Mouse (Mus musculus) lung, embryonic 16.5 days (tissue): ENCODE measurements around the gene Rdh11. TPM values are rescaled to one million over a fixed set of nuclear protein-coding genes. Genes with fewer than 3 reads are reported as not detected.

ENCODE experiments used
- ATAC-seq: fragments of 200-750 bp; cut with Nextera tagmentation; 2 replicates; pipeline ENCODE4 v1.8.0; 2017; ENCODE audit warnings: low read depth, mild to moderate bottlenecking, moderate library complexity
- H3K27ac ChIP-seq: fragments of 300-500 bp; sonication (generic); 2 replicates; pipeline ENCODE4 v1.5.1; 2014; ENCODE audit warnings: mild to moderate bottlenecking, control low read depth, low read length
- H3K27me3 ChIP-seq: fragments of 300-500 bp; sonication (generic); 2 replicates; pipeline ENCODE4 v1.6.1; 2014; ENCODE audit warnings: low read depth, low read length, mixed read lengths; ENCODE audit not compliant: control insufficient read depth, insufficient read depth
- H3K36me3 ChIP-seq: fragments of 300-500 bp; sonication (generic); 2 replicates; pipeline ENCODE4 v1.6.1; 2014; ENCODE audit warnings: low read length; ENCODE audit not compliant: control insufficient read depth, insufficient read depth
- H3K4me1 ChIP-seq: fragments of 300-500 bp; sonication (generic); replicated peaks from 2 replicates; pipeline ENCODE4 v1.6.1; 2014; ENCODE audit warnings: low read length, mixed read lengths; ENCODE audit not compliant: control insufficient read depth, insufficient read depth
- H3K4me2 ChIP-seq: fragments of 300-500 bp; sonication (generic); 2 replicates; pipeline ENCODE4 v1.6.1; 2014; ENCODE audit warnings: low read depth, low read length, control low read depth
- H3K4me3 ChIP-seq: fragments of 300-500 bp; sonication (generic); 2 replicates; pipeline ENCODE4 v1.5.1; 2014; ENCODE audit warnings: mild to moderate bottlenecking, low read length, control low read depth
- H3K9ac ChIP-seq: fragments of 300-500 bp; sonication (generic); 2 replicates; pipeline ENCODE4 v1.6.1; 2014; ENCODE audit warnings: low read length, control low read depth
- H3K9me3 ChIP-seq: fragments of 300-500 bp; sonication (generic); 2 replicates; pipeline ENCODE4 v1.6.1; 2016; ENCODE audit warnings: low read length; ENCODE audit not compliant: control insufficient read depth
- WGBS: fragments of 180-500 bp; shearing (Covaris S2); extraction: QIAGEN DNeasy Blood & Tissue Kit; methylation state at CpG from one replicate; pipeline ENCODE4 v1.1.7; 2014; 5-methylcytosine and 5-hydroxymethylcytosine counted together
- polyA plus RNA-seq: library from polyadenylated mRNA; unstranded; fragments of >200 nt; fragmentation: Nextera tagmentation; extraction: Ambion mirVana; gene quantifications from 2 replicates; pipeline ENCODE4 v1.2.1, GENCODE M21; 2015

Rdh11 gene
- polyA plus RNA-seq, 1 experiment from 2014 or later, result 22.7 TPM

DNA sequence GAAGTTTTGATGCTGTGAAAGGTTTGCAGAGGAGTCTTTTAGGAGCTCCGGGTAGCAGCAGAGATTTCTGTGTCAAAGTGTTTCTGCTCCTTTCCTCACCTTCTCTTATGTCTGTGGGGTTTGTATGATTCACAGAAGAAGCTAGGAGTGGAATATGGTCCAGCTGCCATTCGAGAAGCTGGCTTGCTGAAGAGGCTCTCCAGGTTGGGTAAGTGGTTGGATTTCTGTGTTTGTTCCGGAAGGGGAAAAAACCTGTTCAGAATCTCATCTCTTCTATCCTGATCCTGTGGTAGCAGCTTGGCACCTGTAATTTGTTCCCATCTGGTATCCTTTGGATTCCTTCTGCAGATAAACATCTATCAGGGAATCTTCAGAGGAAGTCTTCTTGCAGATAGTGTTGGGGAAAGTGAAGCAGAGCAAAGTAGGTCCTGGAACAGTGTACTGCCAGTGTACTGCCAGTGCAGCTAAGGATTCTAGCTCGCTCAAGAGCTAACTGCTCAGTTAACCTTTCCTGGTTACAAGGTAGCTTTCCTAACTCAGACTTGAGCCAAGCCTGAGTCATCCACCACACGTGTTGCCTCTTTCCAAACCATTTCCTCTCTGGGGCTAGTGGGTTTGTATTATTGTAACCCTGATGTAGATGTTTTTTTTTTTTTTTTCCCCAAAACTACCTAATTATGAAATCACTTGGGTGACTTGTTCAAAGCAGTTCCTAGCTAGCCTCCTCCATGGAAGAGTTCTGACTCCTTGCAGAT, 60.2 kb downstream of the Rdh11 start:
- no peaks in the 10 kb centered on the region for H3K36me3 ChIP-seq
- H3K27ac ChIP-seq, result no peak overlapping the region
- peak overlapping the region; percentile 58 for H3K4me2 ChIP-seq
- WGBS, result 18% methylated on average over 5 of the region's 5 CpGs
- no peaks in the 10 kb centered on the region for H3K9me3 ChIP-seq
- no peak for ATAC-seq
- H3K27me3 ChIP-seq, result peaks cover 24% of the 10 kb centered on the region
- H3K4me1 ChIP-seq, result peaks cover 9% of the 10 kb centered on the region
- no peak overlapping the region for H3K9ac ChIP-seq
- peak overlapping the region; percentile 37 for H3K4me3 ChIP-seq

DNA sequence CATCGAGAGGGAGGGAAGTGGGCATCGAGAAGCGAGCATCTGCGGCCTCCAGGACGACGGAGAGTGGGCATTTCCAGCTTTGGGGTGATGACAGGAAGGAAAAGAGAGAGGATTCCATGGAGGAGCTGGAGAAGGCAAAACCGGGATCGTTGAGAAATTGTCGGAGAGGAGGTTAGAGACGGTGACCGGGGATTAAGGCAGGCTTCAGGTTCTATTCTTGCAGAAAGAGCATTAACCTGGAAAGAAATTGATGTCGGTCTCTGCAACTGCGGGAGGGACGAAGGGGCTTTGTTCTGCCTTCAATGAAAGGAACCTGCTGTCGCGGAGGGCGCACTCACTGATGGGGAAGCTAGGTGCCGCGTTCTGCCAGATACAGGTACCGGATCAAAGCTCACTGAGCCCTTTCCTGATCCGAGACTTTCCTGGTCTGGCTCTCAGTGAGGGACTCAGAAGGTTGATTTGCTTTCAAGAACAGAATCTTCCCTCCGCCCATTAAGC, 60.9 kb downstream of the Rdh11 start:
- H3K4me1 ChIP-seq, result peaks cover 9% of the 10 kb centered on the region
- ATAC-seq, result no peak
- no peaks in the 10 kb centered on the region for H3K9me3 ChIP-seq
- 2% methylated on average over 22 of the region's 22 CpGs for WGBS
- H3K9ac ChIP-seq, result no peak overlapping the region
- no peaks in the 10 kb centered on the region for H3K36me3 ChIP-seq
- peaks cover 24% of the 10 kb centered on the region for H3K27me3 ChIP-seq
- no peak overlapping the region for H3K27ac ChIP-seq
- peak overlapping the region; percentile 58 for H3K4me2 ChIP-seq
- peak overlapping the region; percentile 37 for H3K4me3 ChIP-seq

- WGBS, result under 1% methylated on average over 47 of the region's 47 CpGs
- peak within 1 kb of the TSS; percentile 37 for H3K4me3 ChIP-seq
- H3K27me3 ChIP-seq, result peaks cover 24% of the 10 kb centered on the region
- no peaks in the 10 kb centered on the region for H3K36me3 ChIP-seq
- peak; percentile 95 for ATAC-seq
- H3K4me2 ChIP-seq, result peak within 1 kb of the TSS; percentile 58
- no peak within 1 kb of the TSS; the same call in 1 of the 2 replicates for H3K9ac ChIP-seq
- no peaks in the 10 kb centered on the region for H3K9me3 ChIP-seq
- H3K27ac ChIP-seq, result no peak within 1 kb of the TSS
- peaks cover 9% of the 10 kb centered on the region for H3K4me1 ChIP-seq
Observed at GRCm38 (mm10) chr12:79130299-79131177, 61.6 kb downstream of the Rdh11 start, which contains the start of gene Arg2. Arg2 (plus strand) TSS chr12:79130777.

Other genes starting within 250 kb of the Rdh11 start
- gene Tmem229b, start 184.7 kb downstream of the Rdh11 start, polyA plus RNA-seq, result 6.7 and 9.5 TPM in 2 replicates
- 2.6 and 3.1 TPM in 2 replicates for gene Plekhh1, start 163.1 kb downstream of the Rdh11 start, polyA plus RNA-seq
- gene Pigh, start 102.6 kb downstream of the Rdh11 start, polyA plus RNA-seq, result 25.9 and 26.4 TPM in 2 replicates
- gene Arg2, start 61.5 kb downstream of the Rdh11 start, polyA plus RNA-seq, result 4.6 and 5.9 TPM in 2 replicates
- 80.5 and 83.7 TPM in 2 replicates for gene Vti1b, start 19.6 kb downstream of the Rdh11 start, polyA plus RNA-seq
- 1.6 and 2.1 TPM in 2 replicates for gene Rdh12, start 16.6 kb upstream of the Rdh11 start, polyA plus RNA-seq
- gene Zfyve26, start 104.0 kb upstream of the Rdh11 start, polyA plus RNA-seq, result 12.1 and 13.7 TPM in 2 replicates
- 7.6 and 8.8 TPM in 2 replicates for gene Rad51b, start 105.0 kb upstream of the Rdh11 start, polyA plus RNA-seq